Mouse (Mus musculus) heart, embryonic 11.5 days (tissue): ENCODE data around the gene Gm45062. TPM values are rescaled to one million over a fixed set of nuclear protein-coding genes. Genes with fewer than 3 reads are reported as not detected.

Experiments used
- ATAC-seq: fragments of 200-750 bp; cut with Nextera tagmentation; replicated peaks from 2 replicates; pipeline ENCODE4 v1.8.0; 2017; ENCODE audit warnings: moderate library complexity; ENCODE audit not compliant: insufficient number of reproducible peaks, low FRiP score, low TSS enrichment
- H3K27ac ChIP-seq: fragments of 300-500 bp; sonication (generic); 2 replicates; pipeline ENCODE4 v1.5.1; 2014; ENCODE audit warnings: mild to moderate bottlenecking, low read depth, low read length
- H3K27me3 ChIP-seq: fragments of 300-500 bp; sonication (generic); 2 replicates; pipeline ENCODE4 v1.6.1; 2014; ENCODE audit warnings: mild to moderate bottlenecking, low read length, mixed read lengths; ENCODE audit not compliant: control insufficient read depth, insufficient read depth
- H3K36me3 ChIP-seq: fragments of 300-500 bp; sonication (generic); 2 replicates; pipeline ENCODE4 v1.6.1; 2014; ENCODE audit warnings: mild to moderate bottlenecking, low read length, moderate library complexity, mixed read lengths; ENCODE audit not compliant: control insufficient read depth, insufficient read depth
- H3K4me1 ChIP-seq: fragments of 300-500 bp; sonication (generic); 2 replicates; pipeline ENCODE4 v1.6.1; 2014; ENCODE audit warnings: low read length; ENCODE audit not compliant: control insufficient read depth, insufficient read depth
- H3K4me2 ChIP-seq: fragments of 300-500 bp; sonication (generic); 2 replicates; pipeline ENCODE4 v1.6.1; 2014; ENCODE audit warnings: mild to moderate bottlenecking, moderate library complexity
- H3K4me3 ChIP-seq: fragments of 300-500 bp; sonication (generic); 2 replicates; pipeline ENCODE4 v1.5.1; 2014; ENCODE audit warnings: low read depth, low read length
- H3K9ac ChIP-seq: fragments of 300-500 bp; sonication (generic); 2 replicates; pipeline ENCODE4 v1.6.1; 2014; ENCODE audit warnings: mild to moderate bottlenecking, low read depth, low read length, moderate library complexity
- H3K9me3 ChIP-seq: fragments of 300-500 bp; sonication (generic); replicated peaks from 2 replicates; pipeline ENCODE4 v1.6.1; 2016; ENCODE audit warnings: low read length; ENCODE audit not compliant: control insufficient read depth
- WGBS: fragments of 180-500 bp; shearing (Covaris S2); extraction: QIAGEN DNeasy Blood & Tissue Kit; methylation state at CpG from one replicate; pipeline ENCODE4 v1.1.7; 2014; ENCODE audit not compliant: insufficient replicate concordance; 5-methylcytosine and 5-hydroxymethylcytosine counted together
- polyA plus RNA-seq: library from polyadenylated mRNA; unstranded; fragments of >200 nt; fragmentation: Nextera tagmentation; extraction: Ambion mirVana; gene quantifications from 2 replicates; pipeline ENCODE4 v1.2.1, GENCODE M21; 2014

Gm45062 gene
- polyA plus RNA-seq, 1 experiment from 2014 or later, result 6.8 TPM

DNA sequence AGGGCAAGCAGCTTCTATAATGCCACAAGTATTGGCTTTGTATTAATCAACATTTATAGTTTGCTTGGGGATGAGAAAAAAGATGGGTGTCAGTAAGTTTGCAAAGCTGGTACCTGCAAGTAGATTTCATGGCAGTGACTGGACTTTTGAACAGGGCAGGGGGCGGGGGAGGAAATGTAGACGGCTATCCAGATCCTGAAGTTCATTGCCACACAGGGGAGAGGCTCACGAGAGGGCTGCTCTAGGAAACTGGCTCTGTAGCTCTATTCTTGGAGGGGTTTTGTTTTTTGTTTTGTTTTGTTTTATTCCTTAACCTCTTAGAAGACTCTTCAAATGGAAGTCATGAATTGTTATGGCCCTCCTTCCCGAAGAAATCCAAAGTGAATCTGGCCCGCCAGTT, 162.2 kb downstream of the Gm45062 start:
- H3K9ac ChIP-seq, result no peak overlapping the region
- no peak overlapping the region for H3K4me3 ChIP-seq
- ATAC-seq, result no peak
- H3K27ac ChIP-seq, result no peak overlapping the region
- H3K9me3 ChIP-seq, result no peaks in the 10 kb centered on the region
- WGBS, result 77% methylated on average over 5 of the region's 5 CpGs
- H3K27me3 ChIP-seq, result no peaks in the 10 kb centered on the region
- no peaks in the 10 kb centered on the region for H3K36me3 ChIP-seq
- H3K4me2 ChIP-seq, result no peak overlapping the region
- H3K4me1 ChIP-seq, result peaks cover 11% of the 10 kb centered on the region

DNA sequence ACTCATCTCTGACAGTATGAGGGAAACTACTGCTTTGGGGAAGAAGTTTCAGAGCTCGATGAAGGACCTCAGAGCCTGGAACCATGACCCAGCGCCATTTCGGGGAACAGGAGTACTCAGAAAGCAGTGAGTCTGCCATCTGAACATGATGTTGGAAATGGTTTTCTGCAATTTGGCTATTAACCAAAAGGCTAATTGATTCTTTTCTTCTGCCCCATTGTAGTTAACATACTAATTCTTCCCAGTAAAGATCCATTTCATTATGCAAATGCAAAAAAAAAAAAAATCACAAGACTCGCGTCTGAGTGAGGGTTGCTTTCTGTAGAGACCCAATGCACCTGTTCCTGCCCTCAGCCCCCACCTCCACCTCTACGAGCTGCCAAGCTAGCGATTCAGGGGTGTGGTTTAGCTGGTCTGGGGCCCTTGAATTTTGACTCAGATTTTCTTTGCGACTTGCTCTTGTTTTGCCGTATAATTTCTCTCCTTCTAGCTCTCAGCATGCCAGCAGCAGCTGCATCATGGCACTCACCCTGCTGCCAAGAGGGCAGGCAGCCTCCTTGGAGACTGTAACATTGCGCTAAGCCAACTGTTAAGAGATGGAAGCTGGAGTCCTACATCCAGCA, 162.8 kb downstream of the Gm45062 start:
- H3K4me2 ChIP-seq, result no peak overlapping the region
- no peak for ATAC-seq
- H3K27ac ChIP-seq, result no peak overlapping the region
- no peak overlapping the region for H3K4me3 ChIP-seq
- no peaks in the 10 kb centered on the region for H3K36me3 ChIP-seq
- no peaks in the 10 kb centered on the region for H3K27me3 ChIP-seq
- no peak overlapping the region for H3K9ac ChIP-seq
- WGBS, result 82% methylated on average over 10 of the region's 10 CpGs
- peaks cover 11% of the 10 kb centered on the region for H3K4me1 ChIP-seq
- no peaks in the 10 kb centered on the region for H3K9me3 ChIP-seq

DNA sequence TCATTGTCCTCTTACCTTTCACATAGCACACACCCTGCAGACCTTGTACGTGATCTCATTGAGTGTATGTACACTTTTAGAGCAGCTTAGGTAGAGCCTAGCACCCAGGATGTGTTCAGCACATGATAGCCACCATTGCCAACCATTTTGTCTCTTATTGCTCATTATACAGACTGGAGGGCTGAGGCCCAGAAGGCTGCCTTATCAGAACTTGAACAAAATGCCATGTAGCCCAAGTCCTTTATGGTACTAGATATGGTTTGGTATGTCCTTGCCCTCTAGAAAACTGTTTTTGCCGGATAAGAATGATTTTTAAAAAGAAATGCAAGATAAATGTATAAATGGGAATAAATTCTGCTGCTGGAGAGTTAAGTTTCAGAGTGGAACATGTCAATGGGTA, 163.9 kb downstream of the Gm45062 start:
- Histone ChIP-seq H3K36me3 (no peaks in the 10 kb centered on the region), H3K4me1 (peaks cover 11% of the 10 kb centered on the region), H3K9ac (no peak overlapping the region), H3K27me3 (no peaks in the 10 kb centered on the region), H3K4me2 (no peak overlapping the region), H3K27ac (no peak overlapping the region), H3K4me3 (no peak overlapping the region), H3K9me3 (no peaks in the 10 kb centered on the region)
- 69% methylated on average over 2 of the region's 2 CpGs for WGBS
- no peak for ATAC-seq

DNA sequence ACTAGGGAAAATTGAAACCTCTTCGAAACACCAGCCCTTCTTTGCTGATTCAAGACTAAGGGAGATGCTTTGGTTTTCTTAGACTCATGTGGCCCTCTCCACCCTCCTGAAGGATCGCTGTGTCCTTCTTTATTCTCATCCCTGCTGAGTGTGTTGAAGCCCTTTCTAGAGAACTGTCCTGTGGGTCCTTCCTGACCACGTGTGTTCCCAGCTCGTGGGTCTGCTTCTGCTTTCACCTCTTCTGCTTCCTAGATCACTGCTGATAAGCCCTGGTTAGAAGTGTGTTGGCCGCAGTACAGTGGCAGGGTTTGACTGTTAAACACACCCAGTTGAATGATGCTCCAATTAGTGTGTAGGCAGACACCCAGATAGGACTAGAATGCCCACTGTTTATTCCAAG, 168.4 kb downstream of the Gm45062 start:
- Histone ChIP-seq H3K4me1 (peaks cover 4% of the 10 kb centered on the region), H3K27me3 (no peaks in the 10 kb centered on the region), H3K4me3 (no peak overlapping the region), H3K9me3 (no peaks in the 10 kb centered on the region), H3K27ac (no peak overlapping the region), H3K4me2 (no peak overlapping the region), H3K9ac (no peak overlapping the region), H3K36me3 (no peaks in the 10 kb centered on the region)
- 65% methylated on average over 5 of the region's 5 CpGs for WGBS
- no peak for ATAC-seq

DNA sequence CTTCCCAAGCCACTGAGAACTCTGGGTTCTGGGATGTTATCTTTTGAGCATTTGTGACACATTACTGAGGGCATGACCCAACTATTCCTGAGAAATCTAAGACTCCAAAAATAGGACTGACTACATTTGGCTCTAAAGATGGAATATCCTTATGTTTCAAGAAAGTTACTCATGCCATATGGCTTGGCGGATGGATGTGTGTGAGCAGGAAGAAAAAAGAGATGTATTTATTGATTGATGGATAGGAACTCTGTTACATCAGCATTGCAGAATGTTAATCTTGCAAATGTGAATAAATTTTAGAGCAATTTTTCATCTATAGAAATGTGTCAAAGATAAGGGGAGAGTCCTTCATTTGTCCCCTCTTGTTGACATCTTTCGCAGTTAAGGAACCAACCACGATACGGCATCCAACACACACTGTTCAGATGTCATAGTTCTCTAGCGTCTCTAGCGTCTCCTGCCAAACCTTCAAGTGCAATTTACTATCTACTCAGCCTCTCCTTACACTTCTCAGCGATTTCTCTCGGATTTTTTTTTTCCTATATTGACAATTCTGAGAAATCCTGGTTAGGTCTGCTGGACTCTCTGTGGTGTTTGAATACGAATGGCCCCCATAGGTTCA, 171.5 kb downstream of the Gm45062 start:
- H3K36me3 ChIP-seq, result no peaks in the 10 kb centered on the region
- no peak overlapping the region for H3K9ac ChIP-seq
- H3K27ac ChIP-seq, result no peak overlapping the region
- H3K4me1 ChIP-seq, result no peaks in the 10 kb centered on the region
- no peak for ATAC-seq
- no peaks in the 10 kb centered on the region for H3K27me3 ChIP-seq
- 77% methylated on average over 9 of the region's 9 CpGs for WGBS
- no peaks in the 10 kb centered on the region for H3K9me3 ChIP-seq
- no peak overlapping the region for H3K4me3 ChIP-seq
- H3K4me2 ChIP-seq, result no peak overlapping the region

DNA sequence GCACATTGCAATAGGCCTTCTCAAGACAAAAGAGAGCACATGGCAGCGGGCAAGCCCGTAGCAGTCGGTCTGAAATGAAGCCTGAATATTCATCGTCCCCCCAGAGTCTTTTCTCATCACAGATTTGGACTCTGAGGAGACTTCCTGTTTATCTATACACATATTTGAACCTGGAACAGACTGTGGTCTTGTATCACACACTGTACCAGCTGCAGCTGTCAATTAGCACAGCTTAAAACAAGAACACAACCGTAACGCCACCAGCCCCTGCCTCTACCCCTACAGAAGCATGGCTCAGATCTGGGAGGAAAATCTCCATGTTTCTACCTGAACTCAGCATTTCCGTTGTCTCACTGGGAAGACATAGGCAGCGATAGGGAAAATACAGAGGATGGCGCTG, 173.9 kb downstream of the Gm45062 start:
- no peaks in the 10 kb centered on the region for H3K36me3 ChIP-seq
- H3K9ac ChIP-seq, result no peak overlapping the region
- H3K9me3 ChIP-seq, result no peaks in the 10 kb centered on the region
- no peak overlapping the region for H3K4me2 ChIP-seq
- no peaks in the 10 kb centered on the region for H3K4me1 ChIP-seq
- H3K4me3 ChIP-seq, result no peak overlapping the region
- no peak overlapping the region for H3K27ac ChIP-seq
- no peak for ATAC-seq
- 87% methylated on average over 9 of the region's 9 CpGs for WGBS
- no peaks in the 10 kb centered on the region for H3K27me3 ChIP-seq

DNA sequence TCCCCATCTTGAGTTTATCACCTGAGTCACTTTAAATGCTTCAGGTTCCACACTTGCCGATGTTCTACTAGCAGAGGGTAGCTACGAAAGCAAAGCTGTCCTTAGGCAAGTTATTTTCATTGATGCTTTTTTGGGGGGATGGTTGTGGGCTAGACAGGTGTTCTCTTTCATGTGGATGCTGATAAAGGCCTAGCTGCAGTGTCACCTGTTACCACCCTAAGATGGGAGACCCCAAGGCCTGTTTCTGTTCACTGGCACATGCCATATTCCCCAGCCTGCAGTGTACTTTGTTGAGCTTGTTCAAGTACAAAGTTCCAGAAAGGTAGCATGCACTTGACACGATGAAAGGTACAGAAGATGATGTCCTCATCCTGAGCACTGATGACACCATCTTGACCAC, 178.7 kb downstream of the Gm45062 start:
- Histone ChIP-seq H3K4me2 (no peak overlapping the region), H3K4me1 (no peaks in the 10 kb centered on the region), H3K4me3 (no peak overlapping the region), H3K27ac (no peak overlapping the region), H3K27me3 (no peaks in the 10 kb centered on the region), H3K9ac (no peak overlapping the region), H3K36me3 (no peaks in the 10 kb centered on the region), H3K9me3 (no peaks in the 10 kb centered on the region)
- no peak for ATAC-seq
- WGBS, result 82% methylated on average over 3 of the region's 3 CpGs

DNA sequence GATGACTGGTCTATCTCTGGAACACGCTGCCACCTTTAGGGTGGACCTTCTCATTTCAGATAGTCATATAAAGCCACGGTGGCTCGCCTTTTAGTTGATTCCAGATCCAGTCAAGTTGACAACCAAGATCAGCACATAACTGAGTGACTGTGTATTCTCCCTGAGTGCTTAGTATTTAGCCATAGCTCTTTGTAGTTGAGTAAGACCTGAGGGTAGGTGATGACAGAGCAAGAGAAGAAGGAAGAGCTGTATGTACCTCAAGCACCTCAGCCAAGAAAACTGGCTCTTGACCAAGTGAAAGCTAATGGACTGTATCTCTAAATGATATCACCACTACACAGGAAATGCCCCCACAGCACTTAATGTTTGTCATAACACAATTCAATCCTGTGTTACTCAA, 182.6 kb downstream of the Gm45062 start:
- H3K9me3 ChIP-seq, result no peaks in the 10 kb centered on the region
- no peaks in the 10 kb centered on the region for H3K27me3 ChIP-seq
- WGBS, result 80% methylated on average over 3 of the region's 3 CpGs
- H3K36me3 ChIP-seq, result no peaks in the 10 kb centered on the region
- ATAC-seq, result no peak
- H3K27ac ChIP-seq, result no peak overlapping the region
- H3K4me3 ChIP-seq, result no peak overlapping the region
- H3K4me1 ChIP-seq, result peaks cover 2% of the 10 kb centered on the region; the same call in 1 of the 2 replicates
- no peak overlapping the region for H3K4me2 ChIP-seq
- no peak overlapping the region for H3K9ac ChIP-seq

DNA sequence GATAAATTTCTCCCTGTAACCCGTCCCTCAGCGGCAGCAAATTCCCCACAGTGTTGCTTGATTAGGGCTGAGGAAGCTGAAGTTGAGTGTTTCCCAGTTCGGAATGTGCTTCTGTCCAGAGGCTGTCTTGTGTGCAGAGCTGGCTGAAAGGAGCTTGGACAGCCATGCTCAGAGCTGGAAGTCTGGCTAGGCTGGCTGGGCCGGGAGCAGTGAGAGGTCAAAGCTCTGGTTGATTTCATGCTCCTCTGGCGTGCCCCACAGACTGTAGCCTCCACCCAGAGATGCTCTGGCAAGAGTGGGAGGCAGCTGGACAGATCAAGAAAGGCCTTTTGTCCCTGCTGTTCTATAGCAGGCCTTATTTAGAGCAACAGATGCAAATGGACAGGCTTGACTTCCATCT, 187.5 kb downstream of the Gm45062 start:
- WGBS, result 27% methylated on average over 5 of the region's 5 CpGs
- Histone ChIP-seq H3K4me1 (peaks cover 5% of the 10 kb centered on the region; the same call in 1 of the 2 replicates), H3K9ac (no peak overlapping the region), H3K4me2 (no peak overlapping the region), H3K36me3 (no peaks in the 10 kb centered on the region), H3K27me3 (no peaks in the 10 kb centered on the region), H3K27ac (peak overlapping the region; percentile 73), H3K4me3 (no peak overlapping the region), H3K9me3 (no peaks in the 10 kb centered on the region)
- peak; percentile 39; the same call in 1 of the 2 replicates for ATAC-seq
